Mouse (Mus musculus) stomach, embryonic 16.5 days (tissue): ENCODE data around the gene Gm17124. TPM values are rescaled to one million over a fixed set of nuclear protein-coding genes. Genes with fewer than 3 reads are reported as not detected.
"Not testable (repeated sequence)": the region's sequence is repeated elsewhere in the genome, so short reads cannot be mapped to it uniquely, and the experiment has no call there.

Experiments
- ATAC-seq: fragments of 200-750 bp; cut with Nextera tagmentation; 2 replicates; pipeline ENCODE4 v1.8.0; 2017; ENCODE audit warnings: moderate number of reproducible peaks, moderate TSS enrichment; ENCODE audit not compliant: insufficient read depth, low FRiP score
- H3K27ac ChIP-seq: fragments of 300-500 bp; sonication (generic); 2 replicates; pipeline ENCODE4 v1.5.1; 2014; ENCODE audit warnings: low read length
- H3K27me3 ChIP-seq: fragments of 300-500 bp; sonication (generic); 2 replicates; pipeline ENCODE4 v1.6.1; 2014; ENCODE audit warnings: low read length, control low read depth, mixed read lengths; ENCODE audit not compliant: control insufficient read depth, insufficient read depth
- H3K36me3 ChIP-seq: fragments of 300-500 bp; sonication (generic); 2 replicates; pipeline ENCODE4 v1.6.1; 2014; ENCODE audit warnings: low read length; ENCODE audit not compliant: control insufficient read depth, insufficient read depth
- H3K4me1 ChIP-seq: fragments of 300-500 bp; sonication (generic); 2 replicates; pipeline ENCODE4 v1.6.1; 2014; ENCODE audit warnings: low read length, control low read depth, mixed read lengths; ENCODE audit not compliant: control insufficient read depth, insufficient read depth
- H3K4me2 ChIP-seq: fragments of 300-500 bp; sonication (generic); 2 replicates; pipeline ENCODE4 v1.6.1; 2014; ENCODE audit warnings: low read depth, low read length, mixed read lengths
- H3K4me3 ChIP-seq: fragments of 300-500 bp; sonication (generic); replicated peaks from 2 replicates; pipeline ENCODE4 v1.5.1; 2014; ENCODE audit warnings: mild to moderate bottlenecking, low read length
- H3K9ac ChIP-seq: fragments of 300-500 bp; sonication (generic); 2 replicates; pipeline ENCODE4 v1.6.1; 2014; ENCODE audit warnings: low read length
- H3K9me3 ChIP-seq: fragments of 300-500 bp; sonication (generic); replicated peaks from 2 replicates; pipeline ENCODE4 v1.6.1; 2016; ENCODE audit warnings: low read length, control low read depth; ENCODE audit not compliant: control insufficient read depth
- WGBS: fragments of 180-500 bp; shearing (Covaris S2); extraction: QIAGEN DNeasy Blood & Tissue Kit; methylation state at CpG from one replicate; pipeline ENCODE4 v1.1.7; 2014; 5-methylcytosine and 5-hydroxymethylcytosine counted together
- microRNA-seq: library from miRNA; unstranded; fragments of <30 nt; microRNA quantifications from one replicate; pipeline ENCODE4, GENCODE M21; 2016
- polyA plus RNA-seq: library from polyadenylated mRNA; unstranded; fragments of >200 nt; fragmentation: Nextera tagmentation; extraction: Ambion mirVana; gene quantifications from 2 replicates; pipeline ENCODE4 v1.2.1, GENCODE M21; 2015

The Gm17124 gene
- not detected in 2 replicates for polyA plus RNA-seq

DNA sequence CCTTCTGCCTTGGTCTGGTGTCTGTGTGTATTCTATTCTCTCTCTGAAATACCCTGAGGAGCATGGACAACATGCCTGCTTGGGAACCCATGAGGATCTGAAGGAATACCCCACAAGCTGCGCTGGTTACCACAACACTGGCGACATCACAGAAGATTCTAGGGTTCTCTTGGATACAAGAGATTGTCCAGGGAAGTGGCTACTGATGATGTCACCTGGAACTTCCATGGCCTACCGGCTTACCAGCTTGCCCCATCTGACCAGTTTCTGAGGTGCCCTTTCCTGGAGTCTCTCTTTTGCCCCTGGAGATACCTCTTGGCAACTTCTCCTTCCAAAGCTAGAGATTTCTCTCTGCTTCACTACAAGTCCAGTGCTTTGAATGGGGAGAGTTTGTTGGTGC lies at the start of gene Gm17124:
Gm17124 (minus strand) TSS at position 101 of the 400 bp plus-strand sequence.
- H3K27me3 ChIP-seq, H3K4me2 ChIP-seq, ATAC-seq, H3K27ac ChIP-seq, H3K4me1 ChIP-seq, H3K36me3 ChIP-seq, H3K9ac ChIP-seq, H3K9me3 ChIP-seq, H3K4me3 ChIP-seq: not testable (repeated sequence)
- WGBS, result no CpG with 5 or more reads among the region's 3 CpGs

DNA sequence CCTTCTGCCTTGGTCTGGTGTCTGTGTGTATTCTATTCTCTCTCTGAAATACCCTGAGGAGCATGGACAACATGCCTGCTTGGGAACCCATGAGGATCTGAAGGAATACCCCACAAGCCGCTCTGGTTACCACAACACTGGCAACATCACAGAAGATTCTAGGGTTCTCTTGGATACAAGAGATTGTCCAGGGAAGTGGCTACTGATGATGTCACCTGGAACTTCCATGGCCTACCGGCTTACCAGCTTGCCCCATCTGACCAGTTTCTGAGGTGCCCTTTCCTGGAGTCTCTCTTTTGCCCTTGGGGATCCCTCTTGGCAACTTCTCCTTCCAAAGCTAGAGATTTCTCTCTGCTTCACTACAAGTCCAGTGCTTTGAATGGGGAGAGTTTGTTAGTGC lies 42.1 kb upstream of the Gm17124 start, which contains the start of gene Gm3633:
Gm3633 (minus strand) TSS at position 101 of the 400 bp plus-strand sequence.
- not testable (repeated sequence) for H3K9me3 ChIP-seq, H3K4me2 ChIP-seq, H3K36me3 ChIP-seq, H3K4me1 ChIP-seq, H3K4me3 ChIP-seq, H3K9ac ChIP-seq, H3K27me3 ChIP-seq, H3K27ac ChIP-seq, ATAC-seq
- WGBS, result no CpG with 5 or more reads among the region's 2 CpGs

Small RNA genes within 50 kb of the gene (microRNA-seq; reads per million reads assigned to microRNA genes)
- not detected for gene Gm23620
- gene Gm25228, result not detected

Other genes starting within 250 kb of the Gm17124 start
- gene Gm8005, start 160.2 kb downstream of the Gm17124 start, polyA plus RNA-seq, result not detected in 2 replicates
- not detected in 2 replicates for gene Gm8011, start 136.0 kb downstream of the Gm17124 start, polyA plus RNA-seq
- not detected in 2 replicates for gene Gm8020, start 97.5 kb downstream of the Gm17124 start, polyA plus RNA-seq
- not detected in 2 replicates for gene Gm8024, start 75.6 kb downstream of the Gm17124 start, polyA plus RNA-seq
- gene Gm3633, start 42.0 kb upstream of the Gm17124 start, polyA plus RNA-seq, result not detected in 2 replicates
- not detected in 2 replicates for gene Gm10378, start 56.1 kb upstream of the Gm17124 start, polyA plus RNA-seq
- not detected in 2 replicates for gene Gm3015, start 168.9 kb upstream of the Gm17124 start, polyA plus RNA-seq
- gene Gm10377, start 198.1 kb upstream of the Gm17124 start, polyA plus RNA-seq, result not detected in 2 replicates